Mouse (Mus musculus) neural tube, embryonic 11.5 days (tissue): Measurements from ENCODE around the gene Nr4a1. TPM values are rescaled to one million over a fixed set of nuclear protein-coding genes. Genes with fewer than 3 reads are reported as not detected.

ENCODE experiments used
- ATAC-seq: fragments of 200-750 bp; cut with Nextera tagmentation; 2 replicates; pipeline ENCODE4 v1.8.0; 2017; ENCODE audit warnings: moderate number of reproducible peaks, mild to moderate bottlenecking, moderate TSS enrichment, moderate library complexity; ENCODE audit not compliant: insufficient read depth, low FRiP score, low TSS enrichment
- DNase-seq: peaks from one replicate; pipeline ENCODE4 v3.0.0-alpha.2; 2015; ENCODE audit warnings: low spot score
- H3K27ac ChIP-seq: fragments of 300-500 bp; sonication (generic); 2 replicates; pipeline ENCODE4 v1.5.1; 2014; ENCODE audit warnings: low read depth, mild to moderate bottlenecking, low read length
- H3K27me3 ChIP-seq: fragments of 300-500 bp; sonication (generic); 2 replicates; pipeline ENCODE4 v1.6.1; 2014; ENCODE audit warnings: mild to moderate bottlenecking, low read length, mixed read lengths; ENCODE audit not compliant: control insufficient read depth, insufficient read depth
- H3K36me3 ChIP-seq: fragments of 300-500 bp; sonication (generic); 2 replicates; pipeline ENCODE4 v1.6.1; 2014; ENCODE audit warnings: mild to moderate bottlenecking, low read length, moderate library complexity, mixed read lengths; ENCODE audit not compliant: control insufficient read depth, insufficient read depth
- H3K4me1 ChIP-seq: fragments of 300-500 bp; sonication (generic); 2 replicates; pipeline ENCODE4 v1.6.1; 2014; ENCODE audit warnings: low read length, mixed read lengths; ENCODE audit not compliant: control insufficient read depth, insufficient read depth
- H3K4me2 ChIP-seq: fragments of 300-500 bp; sonication (generic); 2 replicates; pipeline ENCODE4 v1.6.1; 2014; ENCODE audit warnings: low read depth, mild to moderate bottlenecking, moderate library complexity
- H3K4me3 ChIP-seq: fragments of 300-500 bp; sonication (generic); 2 replicates; pipeline ENCODE4 v1.5.1; 2014; ENCODE audit warnings: low read depth, low read length
- H3K9ac ChIP-seq: fragments of 300-500 bp; sonication (generic); 2 replicates; pipeline ENCODE4 v1.6.1; 2014; ENCODE audit warnings: mild to moderate bottlenecking, low read length
- H3K9me3 ChIP-seq: fragments of 300-500 bp; sonication (generic); 2 replicates; pipeline ENCODE4 v1.6.1; 2016; ENCODE audit warnings: low read length; ENCODE audit not compliant: control insufficient read depth
- WGBS: fragments of 180-500 bp; shearing (Covaris S2); extraction: QIAGEN DNeasy Blood & Tissue Kit; methylation state at CpG from one replicate; pipeline ENCODE4 v1.1.7; 2014; 5-methylcytosine and 5-hydroxymethylcytosine counted together
- polyA plus RNA-seq: library from polyadenylated mRNA; unstranded; fragments of >200 nt; fragmentation: Nextera tagmentation; extraction: Ambion mirVana; gene quantifications from 2 replicates; pipeline ENCODE4 v1.2.1, GENCODE M21; 2014

Nr4a1 gene
- polyA plus RNA-seq, 1 experiment from 2014 or later, result 4.4 TPM

DNA sequence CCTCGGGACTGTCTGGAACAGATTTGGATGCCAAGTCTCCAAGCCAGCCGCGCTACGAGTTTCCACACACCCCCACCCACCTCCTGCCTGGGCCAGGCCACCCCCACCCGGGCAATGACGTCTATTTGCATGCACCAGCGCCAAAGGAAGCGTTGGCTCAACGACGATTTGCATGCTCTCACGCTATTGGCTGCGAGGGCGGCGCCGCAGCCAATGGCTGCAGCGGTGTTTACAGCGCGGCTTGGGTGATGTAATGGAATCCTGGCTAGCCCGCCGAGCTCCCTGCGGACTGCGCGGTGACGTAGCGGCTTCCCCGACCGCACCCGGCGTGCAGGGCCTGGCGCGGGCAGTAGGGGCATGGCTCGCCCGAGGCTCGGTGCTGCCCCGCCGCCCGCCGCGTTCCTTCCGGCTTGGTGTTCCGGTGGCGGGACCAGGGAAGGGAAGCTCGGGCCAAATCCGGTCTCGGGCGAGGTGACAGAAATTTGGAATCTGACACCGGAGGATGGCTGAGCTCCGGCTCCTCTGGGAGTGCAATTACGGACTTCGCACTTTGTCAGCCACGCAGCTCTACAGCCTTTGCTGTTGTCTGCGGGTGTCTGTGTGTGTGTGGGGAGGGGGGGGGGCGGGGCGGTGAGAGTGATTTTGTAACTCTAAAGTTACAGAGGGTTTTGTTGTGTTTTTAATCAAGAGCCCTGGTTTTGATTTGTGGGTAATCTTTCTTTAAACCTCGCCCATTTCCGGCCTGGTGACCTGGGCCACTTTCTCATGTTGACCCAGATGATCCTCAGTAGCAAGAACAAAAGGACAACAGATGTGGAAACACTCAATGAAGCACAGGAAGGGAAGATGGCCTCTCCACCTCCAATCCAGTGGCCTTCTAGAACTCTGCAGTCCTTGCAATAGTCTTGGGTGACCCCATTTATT, 7.6 kb upstream of the Nr4a1 start:
- ATAC-seq, result peak; percentile 98
- H3K4me1 ChIP-seq, result peaks cover 3% of the 10 kb centered on the region; the same call in 1 of the 2 replicates
- peak overlapping the region; percentile 28 for H3K4me3 ChIP-seq
- DNase-seq, result peak; percentile 97
- peak overlapping the region; percentile 58 for H3K9ac ChIP-seq
- peak overlapping the region; percentile 53 for H3K4me2 ChIP-seq
- WGBS, result 2% methylated on average over 56 of the region's 56 CpGs
- H3K9me3 ChIP-seq, result no peaks in the 10 kb centered on the region
- H3K27ac ChIP-seq, result peak overlapping the region; percentile 64; the same call in 1 of the 2 replicates
- no peaks in the 10 kb centered on the region for H3K36me3 ChIP-seq
- no peaks in the 10 kb centered on the region for H3K27me3 ChIP-seq

DNA sequence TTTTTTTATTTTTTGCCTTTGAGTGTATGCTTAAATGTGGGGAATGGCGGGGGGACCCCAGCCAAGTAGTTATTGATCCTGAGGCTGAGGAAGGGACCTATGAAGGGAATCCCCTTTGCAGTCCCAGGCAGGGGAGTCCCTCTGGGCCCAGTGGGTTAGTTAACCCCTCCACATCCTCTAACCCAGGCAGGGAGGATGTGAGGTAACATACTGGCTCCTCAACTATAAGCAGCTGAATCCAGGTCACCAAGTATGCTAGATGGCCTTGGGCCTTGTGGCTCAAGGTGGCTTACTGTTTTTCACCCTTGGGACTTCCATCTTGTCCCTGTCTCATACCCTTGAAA, 6.9 kb upstream of the Nr4a1 start:
- Histone ChIP-seq H3K9ac (no peak overlapping the region), H3K27ac (no peak overlapping the region)
- WGBS, result 89% methylated on average over 1 of the region's 1 CpGs

GRCm38 (mm10) chr15:101248029-101248710, 5.9 kb upstream of the Nr4a1 start:
- Histone ChIP-seq H3K4me3 (no peak overlapping the region), H3K9me3 (no peaks in the 10 kb centered on the region), H3K27ac (no peak overlapping the region), H3K9ac (no peak overlapping the region), H3K27me3 (no peaks in the 10 kb centered on the region), H3K4me2 (no peak overlapping the region), H3K4me1 (peaks cover 3% of the 10 kb centered on the region; the same call in 1 of the 2 replicates), H3K36me3 (no peaks in the 10 kb centered on the region)
- 52% methylated on average over 5 of the region's 5 CpGs for WGBS
- ATAC-seq (no peak), DNase-seq (no peak)

More for the DNA sequence above, 6.9 kb upstream of the Nr4a1 start:
- peaks cover 3% of the 10 kb centered on the region; the same call in 1 of the 2 replicates for H3K4me1 ChIP-seq
- H3K4me3 ChIP-seq, result no peak overlapping the region
- ATAC-seq (no peak), DNase-seq (no peak)
- H3K9me3 ChIP-seq, result no peaks in the 10 kb centered on the region
- peak overlapping the region; percentile 53; the same call in 1 of the 2 replicates for H3K4me2 ChIP-seq
- no peaks in the 10 kb centered on the region for H3K36me3 ChIP-seq
- no peaks in the 10 kb centered on the region for H3K27me3 ChIP-seq

DNA sequence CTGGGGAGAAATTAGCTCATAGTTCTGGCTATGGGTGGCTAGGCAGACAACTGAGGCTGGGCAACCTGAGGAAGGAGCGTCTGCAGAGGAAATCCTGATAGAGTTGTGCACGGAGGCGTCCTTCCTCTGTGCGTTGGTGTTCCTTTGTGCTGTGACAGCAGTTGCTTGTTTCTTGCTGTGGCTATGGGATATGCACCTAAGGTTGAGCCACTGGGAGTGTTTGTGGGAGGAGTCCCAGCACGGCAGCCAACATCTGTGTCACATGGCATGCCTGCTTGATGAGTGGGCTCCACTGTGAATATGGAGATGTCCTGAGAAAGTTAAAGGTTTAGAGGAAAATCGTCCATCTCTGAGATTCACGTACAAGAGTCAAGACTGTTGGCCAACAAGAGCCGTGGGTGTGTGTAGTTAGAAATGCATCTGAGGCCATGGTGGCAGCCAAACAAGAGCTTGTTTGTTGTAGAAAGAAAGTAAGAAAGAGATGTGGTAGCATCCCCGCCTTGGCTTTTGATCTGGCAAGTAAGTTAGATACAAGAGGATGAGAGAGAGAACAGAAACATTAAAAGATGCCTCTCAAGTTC, 3.8 kb upstream of the Nr4a1 start:
- 77% methylated on average over 9 of the region's 9 CpGs for WGBS
- H3K4me1 ChIP-seq, result peaks cover 7% of the 10 kb centered on the region; the same call in 1 of the 2 replicates
- no peak overlapping the region for H3K4me3 ChIP-seq
- ATAC-seq (no peak), DNase-seq (no peak)
- no peak overlapping the region for H3K27ac ChIP-seq
- H3K4me2 ChIP-seq, result no peak overlapping the region
- no peak overlapping the region for H3K9ac ChIP-seq
- H3K36me3 ChIP-seq, result no peaks in the 10 kb centered on the region
- no peaks in the 10 kb centered on the region for H3K9me3 ChIP-seq
- H3K27me3 ChIP-seq, result no peaks in the 10 kb centered on the region

DNA sequence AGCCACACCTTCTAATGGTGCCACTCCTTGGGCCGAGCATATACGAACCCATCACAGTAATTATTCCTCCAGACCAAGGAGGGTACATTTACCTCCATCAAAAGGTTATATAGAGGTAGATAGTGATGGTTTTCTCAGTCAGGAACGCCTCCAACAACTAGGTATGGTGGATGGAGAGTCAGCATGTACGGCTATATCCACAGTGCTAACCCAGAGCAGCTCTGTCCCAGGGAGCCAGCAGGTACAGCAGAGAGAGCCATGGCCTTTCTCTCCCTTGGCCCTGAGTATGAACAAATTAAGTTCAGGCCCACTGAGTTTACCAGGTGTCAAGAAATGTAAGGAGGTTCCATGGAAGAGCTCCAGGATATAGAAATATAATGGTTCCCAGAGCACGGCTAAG, 2.1 kb upstream of the Nr4a1 start:
- WGBS, result 86% methylated on average over 5 of the region's 5 CpGs

DNA sequence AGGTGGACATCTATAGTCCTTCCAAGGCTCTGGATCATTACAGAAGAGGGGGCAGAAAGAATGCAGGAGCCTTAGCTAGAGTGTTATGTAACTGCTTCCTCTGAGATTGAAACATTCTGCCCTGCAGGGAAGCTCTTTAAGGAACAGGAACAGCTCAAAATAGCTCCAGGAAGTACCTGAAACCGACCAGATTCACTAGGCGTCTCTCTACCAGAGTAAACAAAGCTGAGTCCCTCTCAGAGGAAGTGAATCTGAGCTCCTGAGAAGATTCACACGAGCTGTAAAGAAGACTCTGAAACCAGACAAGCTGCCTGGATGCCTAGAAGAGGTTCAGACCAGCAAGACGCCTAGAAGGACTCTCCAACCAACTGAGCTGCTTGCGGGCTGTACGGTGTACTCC, 1.5 kb upstream of the Nr4a1 start:
- Histone ChIP-seq H3K4me2 (no peak overlapping the region), H3K27ac (no peak overlapping the region), H3K4me3 (no peak overlapping the region), H3K9ac (no peak overlapping the region), H3K27me3 (no peaks in the 10 kb centered on the region), H3K4me1 (peaks cover 4% of the 10 kb centered on the region; the same call in 1 of the 2 replicates), H3K36me3 (no peaks in the 10 kb centered on the region), H3K9me3 (no peaks in the 10 kb centered on the region)
- ATAC-seq (no peak), DNase-seq (no peak)
- WGBS, result 87% methylated on average over 6 of the region's 6 CpGs

More for the DNA sequence above, 2.1 kb upstream of the Nr4a1 start:
- no peaks in the 10 kb centered on the region for H3K27me3 ChIP-seq
- ATAC-seq, result no peak
- H3K9me3 ChIP-seq, result no peaks in the 10 kb centered on the region
- no peak overlapping the region for H3K27ac ChIP-seq
- peaks cover 5% of the 10 kb centered on the region; the same call in 1 of the 2 replicates for H3K4me1 ChIP-seq
- no peaks in the 10 kb centered on the region for H3K36me3 ChIP-seq
- no peak overlapping the region for H3K9ac ChIP-seq
- no peak overlapping the region for H3K4me3 ChIP-seq
- no peak overlapping the region for H3K4me2 ChIP-seq
- no peak for DNase-seq

GRCm38 (mm10) chr15:101253563-101253885, 545 bp upstream of the Nr4a1 start:
- ATAC-seq (no peak), DNase-seq (no peak)
- Histone ChIP-seq H3K9ac (peak overlapping the region; percentile 79), H3K27ac (no peak overlapping the region), H3K4me3 (peak overlapping the region; percentile 64), H3K27me3 (no peaks in the 10 kb centered on the region), H3K4me1 (0 out of 2 replicates have a peak, but pooled peaks cover 4% of the 10 kb centered on the region), H3K4me2 (peak overlapping the region; percentile 90), H3K36me3 (no peaks in the 10 kb centered on the region), H3K9me3 (no peaks in the 10 kb centered on the region)
- 43% methylated on average over 3 of the region's 3 CpGs for WGBS

GRCm38 (mm10) chr15:101255842-101256462, 1.9 kb downstream of the Nr4a1 start:
- Histone ChIP-seq H3K4me3 (no peak overlapping the region), H3K4me2 (no peak overlapping the region), H3K9me3 (no peaks in the 10 kb centered on the region), H3K27me3 (no peaks in the 10 kb centered on the region), H3K9ac (no peak overlapping the region), H3K27ac (no peak overlapping the region), H3K4me1 (0 out of 2 replicates have a peak, but pooled peaks cover 4% of the 10 kb centered on the region), H3K36me3 (no peaks in the 10 kb centered on the region)
- no peak for ATAC-seq
- WGBS, result 94% methylated on average over 7 of the region's 7 CpGs
- no peak for DNase-seq
